Mouse (Mus musculus) midbrain, postnatal 0 days (tissue): ENCODE measurements around the gene Nebl. TPM values are rescaled to one million over a fixed set of nuclear protein-coding genes. Genes with fewer than 3 reads are reported as not detected.
A peak's percentile ranks its signal among the peaks of the same experiment; 100 is the strongest.

Experiments
- ATAC-seq: fragments of 200-750 bp; cut with Nextera tagmentation; 2 replicates; pipeline ENCODE4 v1.8.0; 2017; ENCODE audit warnings: moderate number of reproducible peaks, mild to moderate bottlenecking, moderate TSS enrichment, moderate library complexity; ENCODE audit not compliant: low FRiP score
- DNase-seq: peaks from one replicate; pipeline ENCODE4 v3.0.0-alpha.2; 2015; ENCODE audit warnings: low spot score
- H3K27ac ChIP-seq: fragments of 300-500 bp; sonication (generic); 2 replicates; pipeline ENCODE4 v1.5.1; 2014; ENCODE audit warnings: low read depth, mild to moderate bottlenecking, low read length, mixed read lengths
- H3K27me3 ChIP-seq: fragments of 300-500 bp; sonication (generic); 2 replicates; pipeline ENCODE4 v1.6.1; 2014; ENCODE audit warnings: low read length, control low read depth, mixed read lengths; ENCODE audit not compliant: insufficient read depth
- H3K36me3 ChIP-seq: fragments of 300-500 bp; sonication (generic); 2 replicates; pipeline ENCODE4 v1.6.1; 2014; ENCODE audit warnings: low read length, control low read depth, mixed read lengths; ENCODE audit not compliant: insufficient read depth
- H3K4me1 ChIP-seq: fragments of 300-500 bp; sonication (generic); 2 replicates; pipeline ENCODE4 v1.6.1; 2014; ENCODE audit warnings: mild to moderate bottlenecking, control low read depth, antibody characterized with exemption, low read length, mixed read lengths; ENCODE audit not compliant: insufficient read depth
- H3K4me2 ChIP-seq: fragments of 300-500 bp; sonication (generic); 2 replicates; pipeline ENCODE4 v1.6.1; 2014; ENCODE audit warnings: low read depth, mild to moderate bottlenecking, low read length, mixed read lengths; ENCODE audit not compliant: poor library complexity, severe bottlenecking
- H3K4me3 ChIP-seq: fragments of 300-500 bp; sonication (generic); 2 replicates; pipeline ENCODE4 v1.5.1; 2014; ENCODE audit warnings: low read depth, mild to moderate bottlenecking, low read length, moderate library complexity
- H3K9ac ChIP-seq: fragments of 300-500 bp; sonication (generic); replicated peaks from 2 replicates; pipeline ENCODE4 v1.6.1; 2014; ENCODE audit warnings: mild to moderate bottlenecking, low read length, moderate library complexity, mixed read lengths; ENCODE audit not compliant: poor library complexity, severe bottlenecking
- H3K9me3 ChIP-seq: fragments of 300-500 bp; sonication (generic); 2 replicates; pipeline ENCODE4 v1.6.1; 2016; ENCODE audit warnings: low read length, control low read depth
- CTCF ChIP-seq: IDR thresholded peaks from 2 replicates; pipeline ENCODE4 v1.5.1; 2016; ENCODE audit warnings: antibody characterized with exemption, mild to moderate bottlenecking
- WGBS: fragments of 180-500 bp; shearing (Covaris S2); extraction: QIAGEN DNeasy Blood & Tissue Kit; methylation state at CpG from one replicate; pipeline ENCODE4 v1.1.7; 2014; 5-methylcytosine and 5-hydroxymethylcytosine counted together
- polyA plus RNA-seq: library from polyadenylated mRNA; unstranded; fragments of >200 nt; fragmentation: Nextera tagmentation; extraction: Ambion mirVana; gene quantifications from 2 replicates; pipeline ENCODE4 v1.2.1, GENCODE M21; 2015
- total RNA-seq: library from RNA; depleted of rRNA; stranded (reverse); fragments of >200 nt; gene quantifications from 2 replicates; pipeline ENCODE4 v1.2.3, GENCODE M21; 2014

Gene Nebl
- total and polyA plus RNA-seq, 2 experiments from 2014 or later, result 11.7 to 24.0 TPM

- 48% methylated on average over 4 of the region's 4 CpGs for WGBS
- ATAC-seq (0 out of 2 replicates have a peak, but pooled peaks have one; percentile 34), DNase-seq (peak; percentile 44)
Observed at GRCm38 (mm10) chr2:17683326-17684040, 47.8 kb downstream of the Nebl start.

DNA sequence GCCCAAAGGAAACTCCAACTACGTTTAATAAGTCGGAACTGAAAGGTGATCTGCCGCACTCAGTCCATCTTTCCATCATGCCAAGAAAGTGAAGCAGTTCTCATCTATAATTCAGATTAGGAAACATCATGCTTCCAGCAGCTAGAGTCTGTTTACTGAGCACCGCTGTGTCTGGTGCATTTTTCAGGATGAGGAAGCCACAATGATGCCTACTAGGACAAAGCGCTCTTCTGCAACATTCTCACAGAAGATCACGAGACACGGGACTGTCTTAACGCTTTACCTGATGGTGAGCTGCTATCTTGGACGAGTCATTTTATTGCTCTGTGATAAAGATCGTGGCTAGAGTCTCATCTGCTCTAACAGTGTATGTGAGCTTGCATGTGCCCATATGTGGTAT is 59.1 kb downstream of the Nebl start:
- no peak overlapping the region for H3K27ac ChIP-seq
- H3K4me2 ChIP-seq, result no peak overlapping the region
- WGBS, result 86% methylated on average over 10 of the region's 10 CpGs
- H3K36me3 ChIP-seq, result no peaks in the 10 kb centered on the region
- H3K9me3 ChIP-seq, result no peaks in the 10 kb centered on the region
- H3K4me3 ChIP-seq, result no peak overlapping the region
- H3K4me1 ChIP-seq, result no peaks in the 10 kb centered on the region
- no peak overlapping the region for H3K9ac ChIP-seq
- ATAC-seq (no peak), DNase-seq (no peak)
- no peaks in the 10 kb centered on the region for H3K27me3 ChIP-seq
- TF ChIP-seq CTCF, result no peak

More at GRCm38 (mm10) chr2:17683326-17684040, 47.8 kb downstream of the Nebl start:
- H3K9me3 ChIP-seq, result no peaks in the 10 kb centered on the region
- no peaks in the 10 kb centered on the region for H3K36me3 ChIP-seq
- no peaks in the 10 kb centered on the region for H3K4me1 ChIP-seq
- no peak overlapping the region for H3K4me2 ChIP-seq
- H3K4me3 ChIP-seq, result no peak overlapping the region
- H3K27ac ChIP-seq, result no peak overlapping the region
- no peaks in the 10 kb centered on the region for H3K27me3 ChIP-seq
- TF ChIP-seq CTCF, result no peak
- no peak overlapping the region for H3K9ac ChIP-seq

GRCm38 (mm10) chr2:17671566-17671965 is 59.7 kb downstream of the Nebl start:
- Histone ChIP-seq H3K4me2 (no peak overlapping the region), H3K9me3 (no peaks in the 10 kb centered on the region), H3K27me3 (no peaks in the 10 kb centered on the region), H3K9ac (no peak overlapping the region), H3K4me3 (no peak overlapping the region), H3K36me3 (no peaks in the 10 kb centered on the region), H3K4me1 (no peaks in the 10 kb centered on the region), H3K27ac (peak overlapping the region; percentile 18; the same call in 1 of the 2 replicates)
- WGBS, result 76% methylated on average over 8 of the region's 8 CpGs
- no peak for ATAC-seq
- TF ChIP-seq CTCF, result no peak
- no peak for DNase-seq

GRCm38 (mm10) chr2:17669953-17670352 is 61.3 kb downstream of the Nebl start:
- DNase-seq, result peak; percentile 86
- Histone ChIP-seq H3K27me3 (no peaks in the 10 kb centered on the region), H3K4me2 (peak overlapping the region; percentile 43), H3K9me3 (no peaks in the 10 kb centered on the region), H3K4me3 (peak overlapping the region; percentile 20), H3K36me3 (no peaks in the 10 kb centered on the region), H3K27ac (peak overlapping the region; percentile 87), H3K9ac (peak overlapping the region; percentile 39; the same call in 1 of the 2 replicates), H3K4me1 (no peaks in the 10 kb centered on the region)
- no peak for TF ChIP-seq CTCF
- WGBS, result 9% methylated on average over 10 of the region's 10 CpGs
- ATAC-seq, result peak; percentile 79

- 49% methylated on average over 2 of the region's 2 CpGs for WGBS
- no peaks in the 10 kb centered on the region for H3K4me1 ChIP-seq
- no peaks in the 10 kb centered on the region for H3K27me3 ChIP-seq
- no peak overlapping the region for H3K4me2 ChIP-seq
- TF ChIP-seq CTCF, result no peak
- ATAC-seq (no peak), DNase-seq (no peak)
- no peak overlapping the region for H3K9ac ChIP-seq
- peak overlapping the region; percentile 87 for H3K27ac ChIP-seq
- H3K4me3 ChIP-seq, result no peak overlapping the region
- no peaks in the 10 kb centered on the region for H3K36me3 ChIP-seq
- H3K9me3 ChIP-seq, result no peaks in the 10 kb centered on the region
Observed at GRCm38 (mm10) chr2:17669000-17669399, 62.3 kb downstream of the Nebl start.

DNA sequence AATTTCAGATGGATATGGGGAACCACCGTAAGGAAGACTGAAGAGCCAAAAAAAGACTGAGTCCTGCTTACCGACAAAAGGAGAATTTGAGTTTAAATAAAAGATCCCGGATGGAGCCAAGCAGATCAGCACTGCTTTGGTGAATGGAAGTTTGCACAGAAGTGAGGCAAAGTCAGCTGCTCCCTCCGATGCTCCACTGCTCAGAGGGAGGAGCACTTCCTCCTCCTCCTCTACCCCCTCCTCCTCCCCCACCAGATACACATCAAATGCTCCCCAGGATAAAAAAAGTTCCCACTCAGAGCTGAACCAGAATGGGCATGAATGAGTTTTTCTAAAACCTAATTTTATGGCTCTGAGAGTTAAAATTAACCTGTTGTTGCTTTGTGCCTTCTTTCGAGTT is 73.1 kb downstream of the Nebl start:
- ATAC-seq (no peak), DNase-seq (no peak)
- no peaks in the 10 kb centered on the region for H3K36me3 ChIP-seq
- no peak overlapping the region for H3K27ac ChIP-seq
- whole genome bisulfite sequencing, result 61% methylated on average over 5 of the region's 5 CpGs
- no peak overlapping the region for H3K4me2 ChIP-seq
- H3K4me3 ChIP-seq, result no peak overlapping the region
- no peaks in the 10 kb centered on the region for H3K27me3 ChIP-seq
- H3K9me3 ChIP-seq, result no peaks in the 10 kb centered on the region
- no peak for TF ChIP-seq CTCF
- no peak overlapping the region for H3K9ac ChIP-seq
- no peaks in the 10 kb centered on the region for H3K4me1 ChIP-seq
